Mouse (Mus musculus): ENCODE results near the gene Oprl1. TPM values are rescaled to one million over a fixed set of nuclear protein-coding genes. Genes with fewer than 3 reads are reported as not detected.
A peak's percentile ranks its signal among the peaks of the same experiment; 100 is the strongest.

Oprl1 gene
- total and polyA plus RNA-seq, 3 experiments: 0.14 to 0.25 TPM; not detected in 1

DNA sequence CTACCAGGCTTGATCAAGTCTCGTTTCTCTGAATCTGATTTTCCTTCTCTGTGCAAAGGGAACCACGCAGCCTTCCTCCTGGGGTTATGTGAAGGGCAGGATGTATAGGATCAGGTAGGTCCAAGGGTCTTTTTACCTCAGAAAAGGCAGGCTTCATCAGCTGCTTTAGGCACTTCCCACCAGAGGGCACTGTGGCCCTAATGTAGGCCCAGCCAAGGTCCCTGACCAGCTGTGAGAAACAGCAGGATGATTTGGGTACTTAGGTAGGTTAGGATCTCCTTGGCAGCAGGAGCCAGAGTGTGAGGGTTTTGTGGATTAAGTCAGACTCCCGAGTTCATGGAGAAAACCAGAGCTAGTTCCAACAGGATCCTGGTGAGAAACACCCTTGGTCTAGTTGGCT, 7.4 kb downstream of the Oprl1 start:
- no peaks in the 10 kb centered on the region for H3K36me3 ChIP-seq (replicated peaks in 1 of 2; ENCODE audit: control insufficient read depth in 1 of 2, insufficient read depth in 1 of 2, low read length in 1 of 2)
- H3K9ac ChIP-seq (ENCODE audit: insufficient read depth, low read depth): no peak overlapping the region
- H3K27me3 ChIP-seq (replicated peaks): peaks cover 35% of the 10 kb centered on the region
- H3K9me3 ChIP-seq (replicated peaks; ENCODE audit: low read length): no peaks in the 10 kb centered on the region
- no peak overlapping the region for H3K4me2 ChIP-seq (ENCODE audit: insufficient read depth, low read depth, poor library complexity, severe bottlenecking)
- peak; percentile 50 for DNase-seq (ENCODE audit: extremely low read depth)
- no peak for TF ChIP-seq ELF1 (IDR thresholded peaks at IDR 0.05; ENCODE audit: low read depth, low read length)
- TF ChIP-seq MAFK (IDR thresholded peaks at IDR 0.05; ENCODE audit: insufficient replicate concordance, low read length): no peak
- TF ChIP-seq MEF2A (IDR thresholded peaks at IDR 0.05; ENCODE audit: borderline replicate concordance, low read depth, low read length): no peak
- TF ChIP-seq USF1 (IDR thresholded peaks at IDR 0.05; ENCODE audit: low read depth, low read length): no peak
- TF ChIP-seq MAZ (IDR thresholded peaks at IDR 0.05; ENCODE audit: low read depth, low read length): no peak
- TF ChIP-seq MXI1 (IDR thresholded peaks at IDR 0.05; ENCODE audit: low read depth, low read length): no peak
- no peak for TF ChIP-seq ETS1 (conservative IDR thresholded peaks at IDR 0.05; ENCODE audit: low read depth, low read length)
- TF ChIP-seq E2F4 (IDR thresholded peaks at IDR 0.05; ENCODE audit: insufficient replicate concordance, low read depth, low read length): no peak
- TF ChIP-seq CTCF (conservative IDR thresholded peaks at IDR 0.05 in 1 of 2, IDR thresholded peaks at IDR 0.05 in 1 of 2; ENCODE audit: low read depth in 2 of 2, low read length in 2 of 2): peak; percentile 53 to 83
- no peak for TF ChIP-seq ZKSCAN1 (IDR thresholded peaks at IDR 0.05; ENCODE audit: borderline replicate concordance, low read depth, low read length)
- no peak for TF ChIP-seq JUND (conservative IDR thresholded peaks at IDR 0.05; ENCODE audit: low read depth, low read length)
- TF ChIP-seq NELFE (IDR thresholded peaks at IDR 0.05; ENCODE audit: low read depth, low read length): no peak
- TF ChIP-seq USF2 (conservative IDR thresholded peaks at IDR 0.05; ENCODE audit: low read depth, low read length): no peak
- no peak for TF ChIP-seq TCF12 (IDR thresholded peaks at IDR 0.05; ENCODE audit: low read depth, low read length)
- no peak for TF ChIP-seq TBP (conservative IDR thresholded peaks at IDR 0.05; ENCODE audit: low read depth, low read length)
- no peak for TF ChIP-seq NRF1 (IDR thresholded peaks at IDR 0.05; ENCODE audit: low read depth, low read length)
- no peak for TF ChIP-seq MYC (IDR thresholded peaks at IDR 0.05; ENCODE audit: low read depth, low read length)
- peak; percentile 85 for TF ChIP-seq RAD21 (IDR thresholded peaks at IDR 0.05; ENCODE audit: low read depth, low read length)
- no peak for TF ChIP-seq IRF4 (IDR thresholded peaks at IDR 0.05; ENCODE audit: low read depth, low read length)
- peak; percentile 87 for TF ChIP-seq SMC3 (IDR thresholded peaks at IDR 0.05; ENCODE audit: low read depth, low read length)
- TF ChIP-seq RCOR1 (conservative IDR thresholded peaks at IDR 0.05; ENCODE audit: low read depth, low read length): no peak
- TF ChIP-seq GABPA (IDR thresholded peaks at IDR 0.05; ENCODE audit: insufficient replicate concordance, low read depth, low read length): no peak
- TF ChIP-seq POLR2AphosphoS2 (IDR thresholded peaks at IDR 0.05; ENCODE audit: low read depth, low read length): no peak
- peak; percentile 11; the same call in 1 of the 2 replicates for TF ChIP-seq ZC3H11A (IDR thresholded peaks at IDR 0.05; ENCODE audit: low read depth, low read length)
- TF ChIP-seq BHLHE40 (IDR thresholded peaks at IDR 0.05; ENCODE audit: low read depth, low read length): no peak
- no peak for TF ChIP-seq ZNF384 (IDR thresholded peaks at IDR 0.05; ENCODE audit: low read depth, low read length)
- TF ChIP-seq KAT2A (IDR thresholded peaks at IDR 0.05; ENCODE audit: insufficient replicate concordance, low read length): no peak
- TF ChIP-seq HCFC1 (IDR thresholded peaks at IDR 0.05; ENCODE audit: low read depth, low read length): no peak
- H3K4me1 ChIP-seq (ENCODE audit: control insufficient read depth in 1 of 2, insufficient read depth in 2 of 2): peaks cover 0 to 4% of the 10 kb centered on the region in 2 experiments; a peak in 1 of 4 replicates
- in situ Hi-C loops (cut with MboI; ENCODE audit: low pct_ligation_motif_present, low pct_unique_long_range_greater_than_20kb, low sequenced_read_pairs) (loop anchor here (5.0 kb wide), 1 partner anchor 145 kb away; no protein-coding TSS in a partner anchor), dilution Hi-C loops (cut with MboI; ENCODE audit: extremely low pct_ligation_motif_present, extremely low pct_unique_long_range_greater_than_20kb, low sequenced_read_pairs) (no loop called here)
- no peaks in the 10 kb centered on the region for H3K79me2 ChIP-seq (replicated peaks; ENCODE audit: control insufficient read depth, extremely low read depth, insufficient read depth, poor library complexity, severe bottlenecking)
- no peak overlapping the region for H3K4me3 ChIP-seq (replicated peaks in 1 of 3; ENCODE audit: low read depth in 2 of 3, low read length in 2 of 3, poor library complexity in 1 of 3)
- no peak overlapping the region for H3K27ac ChIP-seq (ENCODE audit: insufficient read depth, low read depth)

Measured in CH12.LX (cell line).